Mouse (Mus musculus) spleen, postnatal 0 days (tissue): ENCODE results near the gene Gm3033. TPM values are rescaled to one million over a fixed set of nuclear protein-coding genes. Genes with fewer than 3 reads are reported as not detected.

Experiments
- polyA plus RNA-seq: library from polyadenylated mRNA; unstranded; fragments of >200 nt; fragmentation: Nextera tagmentation; extraction: Ambion mirVana; gene quantifications from 2 replicates; pipeline ENCODE4 v1.2.1, GENCODE M21; 2015

The Gm3033 gene
- 0.16 TPM in 1 of 2 replicates, not detected in the other for polyA plus RNA-seq

DNA sequence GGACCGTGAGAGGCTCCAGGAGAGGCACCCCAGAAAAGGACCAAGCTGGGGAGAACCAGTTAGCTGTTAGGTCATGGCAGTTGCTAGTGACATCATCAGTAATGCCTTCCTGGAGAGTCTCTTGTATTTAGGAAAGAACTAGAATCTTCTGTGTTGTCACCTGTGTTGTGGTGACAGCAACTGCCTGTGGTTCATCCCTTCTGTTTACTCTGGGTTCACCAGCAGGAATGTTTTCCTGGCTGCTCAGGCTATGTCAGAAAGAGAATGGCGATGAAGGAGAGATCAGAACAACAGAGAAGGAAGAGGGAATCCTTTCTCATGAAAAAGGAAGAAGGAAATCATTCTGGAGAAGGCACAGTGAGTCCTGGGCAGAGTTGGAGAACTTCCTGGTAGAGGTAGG lies at the start of gene Gm3033:
Gm3033 (plus strand) TSS at position 301 of the 400 bp plus-strand sequence.

GRCm38 (mm10) chr14:3809774-3810173 lies 36.3 kb upstream of the Gm3033 start, which contains the start of gene Gm3002:
TSS of gene Gm3002 (plus strand) at chr14:3810074.

DNA sequence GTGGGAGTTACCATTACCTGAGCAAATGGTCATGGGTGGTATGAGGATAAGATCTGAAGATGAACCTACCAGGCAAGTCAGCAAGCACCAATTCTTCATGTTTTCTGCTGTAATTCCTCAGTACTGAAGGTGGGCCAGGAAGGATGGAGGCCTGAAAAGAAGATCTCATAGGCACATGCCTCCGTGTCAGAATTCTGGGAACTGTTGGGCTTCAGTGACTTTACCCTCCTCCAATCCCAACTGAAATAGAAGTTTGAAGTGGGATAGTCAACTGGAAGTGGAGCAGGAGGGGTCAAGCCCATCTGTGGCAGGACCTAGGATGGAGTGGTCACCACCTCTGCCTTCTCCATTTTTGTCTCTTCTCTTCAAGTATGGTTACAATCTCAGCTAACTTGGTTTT lies 37.8 kb downstream of the Gm3033 start, which contains the start of gene Gm2916:
Gm2916 (plus strand) TSS at position 301 of the 400 bp plus-strand sequence.

Other genes starting within 250 kb of the Gm3033 start
- not detected in 2 replicates for gene Gm3012, start 211.7 kb upstream of the Gm3033 start, polyA plus RNA-seq
- gene Gm3020, start 194.2 kb upstream of the Gm3033 start, polyA plus RNA-seq: 0.13 and 0.15 TPM in 2 replicates
- gene Gm3043, start 157.5 kb upstream of the Gm3033 start, polyA plus RNA-seq: not detected in 2 replicates
- gene Gm3002, start 36.2 kb upstream of the Gm3033 start, polyA plus RNA-seq: not detected in 2 replicates
- gene Gm2916, start 37.9 kb downstream of the Gm3033 start, polyA plus RNA-seq: 0.07 TPM in 1 of 2 replicates, not detected in the other
- gene Gm3029, start 85.5 kb downstream of the Gm3033 start, polyA plus RNA-seq: 0.25 TPM in 1 of 2 replicates, not detected in the other
- gene Gm3095, start 117.3 kb downstream of the Gm3033 start, polyA plus RNA-seq: not detected in 2 replicates
- gene Gm3099, start 152.1 kb downstream of the Gm3033 start, polyA plus RNA-seq: not detected in 2 replicates
- not detected in 2 replicates for gene Gm5796, start 177.7 kb downstream of the Gm3033 start, polyA plus RNA-seq
- gene Gm3115, start 237.9 kb downstream of the Gm3033 start, polyA plus RNA-seq: 0.10 TPM in 1 of 2 replicates, not detected in the other